Mouse (Mus musculus) activated CD4-positive, CD25-positive, alpha-beta regulatory T cell (primary cell): ENCODE data around the gene Ddi1. TPM values are rescaled to one million over a fixed set of nuclear protein-coding genes. Genes with fewer than 3 reads are reported as not detected.

Experiments used
- polyA plus RNA-seq, 2 experiments: library from polyadenylated mRNA; unstranded; fragments of 100-300 nt; shearing (Covaris generic); gene quantifications; one replicate each; pipeline ENCODE4 v1.2.1; 2017

Gene Ddi1
- under 1 TPM in 1 of 2 experiments, not detected in 1; 0.02 TPM for polyA plus RNA-seq

DNA sequence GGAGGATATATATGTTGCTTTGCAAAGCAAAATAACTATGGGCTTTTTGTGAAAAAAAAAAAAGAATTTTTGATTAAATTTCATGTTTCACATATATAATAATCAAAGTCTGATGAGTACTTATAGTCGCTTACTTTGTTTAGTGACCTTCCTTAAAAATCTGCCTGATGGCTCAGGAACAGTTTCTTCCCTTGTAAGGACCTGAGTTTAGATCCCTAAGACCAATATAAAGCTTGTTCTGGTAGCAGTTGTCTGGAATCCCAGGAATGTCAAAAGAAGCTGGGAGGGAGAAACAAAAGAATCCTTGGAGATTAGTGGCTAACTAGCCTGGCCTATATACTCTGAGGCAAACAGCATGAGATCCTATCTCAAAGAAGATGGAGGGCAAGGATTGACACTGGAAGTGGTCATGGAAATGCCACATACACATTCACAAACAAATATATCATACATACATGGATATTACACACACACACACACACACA, at the start of gene Ddi1:
Gene Ddi1 (minus strand): TSS at position 51 of the 485 bp plus-strand sequence.

Other genes starting within 250 kb of the Ddi1 start
- under 1 TPM in 1 of 2 experiments, not detected in 1; 0.29 TPM for gene Pdgfd, start 101.3 kb downstream of the Ddi1 start, polyA plus RNA-seq